Mouse (Mus musculus) layer of hippocampus, postnatal 36 days (tissue): ENCODE data around the gene Rpl6. TPM values are rescaled to one million over a fixed set of nuclear protein-coding genes. Genes with fewer than 3 reads are reported as not detected.

Experiments
- DNase-seq, 2 experiments: peaks; one replicate each; pipeline ENCODE4 v3.0.0; 2022
- total RNA-seq, 2 experiments: library from RNA; stranded (reverse); gene quantifications; 2 replicates each; pipeline ENCODE4 v1.2.3; 2021

The Rpl6 gene
- 100 to 1,000 TPM; 453 to 485 TPM for total RNA-seq

- DNase-seq: peak; percentile 75 to 77
These were observed at the start of gene Rpl6 for GRCm38 (mm10) chr5:121204132-121205089. TSS of gene Rpl6 (plus strand) at chr5:121204481.

DNA sequence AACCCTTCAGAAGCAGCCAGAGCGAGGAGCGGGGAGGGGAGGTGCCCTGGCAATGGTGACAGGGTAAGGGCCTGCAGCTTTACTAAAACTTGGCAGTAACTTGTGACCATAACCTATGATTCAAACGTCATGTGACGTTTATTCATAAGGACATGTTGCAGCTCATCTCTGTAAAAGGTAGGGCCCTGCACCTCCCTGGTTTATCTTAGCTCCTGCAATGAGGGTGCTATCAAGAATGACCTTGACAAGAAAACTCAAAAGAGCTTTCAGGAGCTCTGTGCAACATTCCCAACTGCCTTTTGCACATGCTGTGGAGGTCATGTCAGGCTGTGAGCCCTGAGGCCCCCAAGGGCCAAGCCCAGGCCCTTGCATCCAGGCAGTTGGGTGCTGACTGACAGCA is 48.2 kb upstream of the Rpl6 start:
- DNase-seq: no peak

GRCm38 (mm10) chr5:121157017-121157416 is 47.3 kb upstream of the Rpl6 start:
- DNase-seq: no peak

DNA sequence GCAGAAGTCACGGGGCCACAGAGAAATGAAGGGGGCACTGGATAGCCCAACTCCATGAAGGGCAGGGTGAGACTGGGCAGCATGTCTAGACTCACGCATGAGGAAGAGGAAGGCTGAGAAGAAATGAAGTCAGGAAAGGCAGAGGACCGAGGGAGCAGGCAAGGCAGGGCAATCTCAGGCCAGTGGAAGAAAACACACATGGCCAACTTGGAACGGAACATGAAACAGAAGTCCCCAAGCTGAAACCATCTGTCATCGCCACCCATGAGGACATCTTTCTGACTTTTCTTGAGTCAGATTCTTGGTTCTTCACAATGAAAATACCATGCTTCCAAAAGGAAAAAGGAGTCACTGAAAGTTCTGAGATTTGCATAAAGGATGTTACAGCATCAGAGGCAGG is 46.8 kb upstream of the Rpl6 start:
- no peak for DNase-seq

- no peak for DNase-seq
These were observed 45.3 kb upstream of the Rpl6 start for GRCm38 (mm10) chr5:121158966-121159365.

- DNase-seq: no peak
These were observed 42.0 kb upstream of the Rpl6 start for GRCm38 (mm10) chr5:121162285-121162684.

- DNase-seq: no peak
These were observed 41.4 kb upstream of the Rpl6 start for GRCm38 (mm10) chr5:121162923-121163322.

- no peak for DNase-seq
These were observed 37.4 kb upstream of the Rpl6 start for GRCm38 (mm10) chr5:121166884-121167283.

- DNase-seq: no peak
These were observed 34.7 kb upstream of the Rpl6 start for GRCm38 (mm10) chr5:121169588-121169987.

- DNase-seq: no peak
These were observed 31.4 kb upstream of the Rpl6 start for GRCm38 (mm10) chr5:121172835-121173234.

GRCm38 (mm10) chr5:121179077-121179857 is 25.0 kb upstream of the Rpl6 start:
- DNase-seq: no peak

DNA sequence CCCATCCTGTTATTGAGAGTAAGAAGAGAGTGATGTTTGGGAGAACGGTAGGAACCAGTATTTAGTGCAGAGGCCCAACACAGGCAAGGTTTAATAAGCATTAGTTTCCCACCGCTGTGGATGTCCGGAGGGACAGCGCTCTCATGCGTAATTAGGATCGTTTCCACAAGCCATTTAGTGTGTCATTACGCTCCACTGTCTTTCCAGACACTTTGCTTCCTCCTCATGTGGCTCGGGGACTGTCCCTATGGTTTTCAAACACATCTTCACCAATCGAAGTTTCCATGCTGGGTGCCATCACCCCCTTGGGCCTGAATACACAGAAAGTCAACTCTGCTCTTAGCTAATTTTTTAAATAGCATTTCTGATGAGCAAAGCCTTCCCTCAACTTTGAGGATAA is 21.0 kb upstream of the Rpl6 start:
- no peak for DNase-seq

DNA sequence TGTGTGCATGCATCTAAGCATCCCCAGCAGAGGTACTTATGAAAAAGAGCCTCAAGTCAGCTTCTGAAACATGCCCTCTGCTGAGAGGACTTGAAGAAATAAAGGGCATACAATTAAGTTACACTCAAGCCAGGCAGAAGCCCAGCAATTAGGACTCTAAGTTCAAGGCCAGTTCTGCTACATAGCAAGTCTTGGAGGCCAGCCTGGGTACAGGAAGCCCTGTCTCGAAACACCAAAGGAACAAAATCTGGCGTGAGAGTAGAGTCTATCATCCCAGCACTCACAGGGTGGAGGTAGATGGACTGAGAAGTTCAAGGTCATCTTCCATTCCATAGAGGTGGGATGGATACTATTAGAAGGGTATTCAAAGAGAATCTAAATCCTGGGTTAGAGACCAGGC is 19.9 kb upstream of the Rpl6 start:
- DNase-seq: no peak

GRCm38 (mm10) chr5:121184945-121185551 is 19.2 kb upstream of the Rpl6 start:
- no peak for DNase-seq

GRCm38 (mm10) chr5:121187580-121188001 is 16.7 kb upstream of the Rpl6 start:
- DNase-seq: peak; percentile 31 to 43

DNA sequence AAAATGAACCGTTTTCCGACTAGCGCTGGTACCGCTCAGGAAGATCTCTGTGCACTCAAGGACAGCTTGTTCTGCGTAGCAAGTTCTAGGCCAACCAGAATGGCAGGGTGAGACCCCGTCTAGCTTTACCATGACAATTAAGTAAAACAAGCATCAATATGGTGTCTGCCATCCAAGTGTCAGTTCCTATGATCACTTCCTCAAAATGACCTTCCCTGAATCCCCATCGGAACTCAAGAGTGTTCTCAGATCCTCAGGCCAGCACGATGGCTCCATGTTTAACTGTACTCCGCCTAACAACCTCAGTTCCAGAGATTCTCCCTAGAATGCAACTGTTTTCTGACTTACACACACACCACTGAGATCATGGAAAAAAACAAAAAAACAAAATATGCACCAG is 16.0 kb upstream of the Rpl6 start:
- DNase-seq: no peak

DNA sequence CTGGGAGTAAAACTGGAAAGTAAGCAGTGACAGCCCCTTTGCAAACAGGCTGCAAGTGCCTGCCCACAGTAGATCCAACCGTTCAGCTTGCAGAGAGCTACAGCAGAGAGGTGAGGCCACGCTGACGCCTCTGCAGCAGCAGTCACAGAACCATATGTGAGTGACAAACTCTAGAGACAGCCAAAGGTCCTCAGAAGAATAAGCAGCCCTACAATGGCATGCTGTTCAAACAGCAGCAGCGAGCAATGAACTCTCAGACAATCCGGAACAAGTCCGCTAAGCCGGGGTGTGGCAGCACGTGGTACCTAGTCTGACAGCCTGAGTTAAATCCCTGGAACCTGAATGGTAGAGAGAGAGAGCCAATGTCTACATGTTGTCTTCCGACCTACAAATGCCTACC is 15.1 kb upstream of the Rpl6 start:
- peak; percentile 24 to 27 for DNase-seq

DNA sequence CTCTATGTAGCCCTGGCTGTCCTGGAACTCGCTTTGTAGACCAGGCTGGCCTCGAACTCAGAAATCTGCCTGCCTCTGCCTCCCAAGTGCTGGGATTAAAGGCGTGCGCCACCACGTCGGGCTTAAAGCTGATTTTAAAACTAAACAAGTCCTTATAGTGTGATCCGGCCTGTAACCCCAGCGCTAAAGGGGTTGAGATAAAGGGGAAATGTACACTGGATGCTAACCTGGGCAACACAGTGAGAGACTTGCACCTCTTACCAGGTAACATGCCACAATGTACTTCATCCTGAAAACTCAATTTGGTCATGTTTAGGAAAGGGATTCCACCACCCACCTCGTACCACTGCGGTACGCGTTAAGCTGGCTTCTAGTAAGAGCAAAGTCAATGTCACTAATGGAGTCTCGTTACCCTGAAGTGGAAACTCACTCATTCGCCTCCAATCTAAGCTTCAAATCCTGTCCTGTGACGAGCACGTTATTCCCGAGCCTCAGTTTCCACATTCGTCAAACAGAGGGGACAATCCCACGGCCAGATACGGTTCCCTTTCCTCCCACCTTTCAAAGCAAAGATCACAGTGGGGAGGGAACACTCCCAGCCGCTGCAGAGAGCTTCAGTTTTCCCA is 14.0 kb upstream of the Rpl6 start:
- DNase-seq: no peak

DNA sequence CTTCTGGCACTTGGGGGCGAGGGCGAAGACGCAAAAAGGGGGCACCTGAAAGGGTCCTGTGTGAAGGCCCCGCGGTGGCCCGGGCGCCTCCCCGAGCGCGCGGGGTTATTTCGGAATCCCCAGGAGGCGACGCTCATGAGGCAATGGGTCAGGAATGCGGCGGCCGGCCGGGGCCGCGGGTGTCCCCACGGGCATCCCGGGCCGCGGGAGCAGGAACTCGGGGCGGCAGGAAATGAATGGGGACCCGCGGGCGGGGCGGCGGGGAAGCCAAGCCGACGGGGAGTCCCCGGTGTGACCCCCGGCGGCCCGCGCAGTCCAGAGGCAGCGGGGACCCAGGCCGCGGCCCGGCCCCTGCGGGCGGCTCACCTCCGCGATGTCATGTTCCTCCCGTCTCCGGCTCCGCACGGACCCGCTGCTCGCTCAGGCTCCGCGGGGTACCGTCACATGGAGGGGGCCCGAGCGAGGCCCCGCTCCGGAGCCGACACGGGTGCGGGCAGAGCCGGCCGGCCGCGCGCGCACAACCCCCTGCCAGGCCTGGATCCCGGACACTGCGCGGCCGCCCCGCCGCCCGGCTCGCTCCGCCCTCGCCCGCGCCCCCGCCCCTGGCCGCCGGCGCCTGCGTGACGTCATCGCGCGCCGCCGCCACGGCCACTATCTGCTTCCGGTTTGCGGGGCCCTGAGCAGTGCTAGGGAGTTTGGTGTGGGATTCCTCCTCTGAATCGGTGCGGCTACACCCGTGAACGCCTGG is 13.3 kb upstream of the Rpl6 start, which contains the start of gene Ptpn11:
Ptpn11 (minus strand) TSS at position 562 of the 748 bp plus-strand sequence.
- DNase-seq: peak; percentile 75 to 77

- DNase-seq: no peak
These were observed 12.7 kb upstream of the Rpl6 start for GRCm38 (mm10) chr5:121191584-121191906.

GRCm38 (mm10) chr5:121194173-121194572 is 10.1 kb upstream of the Rpl6 start:
- DNase-seq: no peak

DNA sequence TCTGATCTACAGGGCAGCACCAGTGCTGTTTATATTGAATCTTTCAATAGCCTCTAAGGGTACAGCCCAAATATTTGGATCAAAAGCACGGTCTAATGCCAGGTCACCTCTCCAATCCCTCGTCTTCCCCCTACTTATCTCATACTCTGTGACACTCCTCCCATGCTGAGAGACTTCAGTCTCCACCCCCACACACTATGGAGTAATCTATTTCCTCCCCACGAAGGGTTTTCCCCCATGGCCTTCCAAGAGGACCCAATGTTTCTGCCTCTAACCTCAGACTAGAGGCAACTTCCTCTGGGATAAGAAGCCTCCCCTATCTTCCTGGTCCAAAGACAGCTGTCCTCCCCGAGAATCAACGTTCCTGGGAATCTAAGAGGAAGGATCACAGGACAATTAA is 7.5 kb upstream of the Rpl6 start:
- no peak for DNase-seq
